23 mouse cellular contexts compared by ENCODE assay signal in genomic region chr9:60124102-60124501, GRCm38 (mm10).
DNase-seq lines count a peak whose midpoint lies in the region; ATAC-seq and TF ChIP-seq lines count a peak whose summit lies in the region.
"Had no signal": no experiment of that assay in that cellular context is flagged by ENCODE, and none has a peak within 500 bp of the region (broad histone marks: within the 10 kb centered on the region; RNA-seq: fewer than 3 reads in every experiment).

No protein-coding gene starts in this region.

- 72% methylated on average over 9 of the region's 9 CpGs for WGBS in hindbrain, embryonic 11.5 days
- 46% methylated on average over 9 of the region's 9 CpGs for WGBS in hindbrain, embryonic 14.5 days
- WGBS in midbrain, embryonic 12.5 days, result 69% methylated on average over 9 of the region's 9 CpGs
- WGBS in midbrain, embryonic 15.5 days, result 45% methylated on average over 9 of the region's 9 CpGs
- WGBS in neural tube, embryonic 13.5 days, result 33% methylated on average over 9 of the region's 9 CpGs

- no peak for TF ChIP-seq POLR2A in brain, embryonic 14.5 days (IDR thresholded peaks at IDR 0.05; ENCODE audit: borderline replicate concordance, extremely low read depth, insufficient read depth, insufficient read length, poor library complexity, severe bottlenecking)

- no peaks in the 10 kb centered on the region for H3K27me3 ChIP-seq in hindbrain, embryonic 11.5 days (ENCODE audit: control insufficient read depth, insufficient read depth, low read length)
- H3K27me3 ChIP-seq in hindbrain, embryonic 14.5 days (ENCODE audit: control insufficient read depth, insufficient read depth, low read length), result no peaks in the 10 kb centered on the region
- H3K27me3 ChIP-seq in midbrain, embryonic 12.5 days, result no peaks in the 10 kb centered on the region
- no peaks in the 10 kb centered on the region for H3K27me3 ChIP-seq in midbrain, embryonic 15.5 days (replicated peaks)
- H3K27me3 ChIP-seq in neural tube, embryonic 13.5 days, result no peaks in the 10 kb centered on the region
- H3K27me3 ChIP-seq: CH12.LX; embryonic facial prominence, embryonic 15.5 days; heart, embryonic 13.5 days; Patski had no signal

- H3K4me3 ChIP-seq in hindbrain, embryonic 11.5 days (ENCODE audit: low read depth, low read length), result no peak overlapping the region
- H3K4me3 ChIP-seq in hindbrain, embryonic 14.5 days (replicated peaks; ENCODE audit: low read length), result no peak overlapping the region
- H3K4me3 ChIP-seq in midbrain, embryonic 12.5 days, result no peak overlapping the region
- H3K4me3 ChIP-seq in midbrain, embryonic 15.5 days, result no peak overlapping the region
- no peak overlapping the region for H3K4me3 ChIP-seq in neural tube, embryonic 13.5 days
- H3K4me3 ChIP-seq: embryonic facial prominence, embryonic 15.5 days; erythroblast, embryonic 14.5 days; forebrain, embryonic 10.5 days; gastrocnemius, adult 2 months; heart, embryonic 13.5 days had no signal

- no peak for ATAC-seq in hindbrain, embryonic 11.5 days (ENCODE audit: low FRiP score)
- no peak; the same call in 1 of the 2 replicates for ATAC-seq in hindbrain, embryonic 14.5 days (ENCODE audit: low FRiP score)
- no peak for ATAC-seq in midbrain, embryonic 12.5 days (ENCODE audit: low FRiP score, low read depth)
- ATAC-seq in midbrain, embryonic 15.5 days (replicated peaks), result no peak
- no peak for ATAC-seq in neural tube, embryonic 13.5 days (ENCODE audit: low read depth)
- ATAC-seq: activated CD4-positive, CD25-positive, alpha-beta regulatory T cell, adult 4 months; forebrain, embryonic 14.5 days; Patski had no signal

- no peaks in the 10 kb centered on the region for H3K9me3 ChIP-seq in hindbrain, embryonic 11.5 days (ENCODE audit: control insufficient read depth, low read length)
- H3K9me3 ChIP-seq in hindbrain, embryonic 14.5 days (ENCODE audit: control insufficient read depth, low read length), result no peaks in the 10 kb centered on the region
- no peaks in the 10 kb centered on the region for H3K9me3 ChIP-seq in midbrain, embryonic 12.5 days
- H3K9me3 ChIP-seq in midbrain, embryonic 15.5 days, result no peaks in the 10 kb centered on the region
- no peaks in the 10 kb centered on the region for H3K9me3 ChIP-seq in neural tube, embryonic 13.5 days
- H3K9me3 ChIP-seq: embryonic facial prominence, embryonic 15.5 days; forebrain, embryonic 10.5 days; heart, embryonic 13.5 days had no signal

- H3K9ac ChIP-seq in hindbrain, embryonic 11.5 days (ENCODE audit: low read depth, low read length), result no peak overlapping the region
- no peak overlapping the region for H3K9ac ChIP-seq in hindbrain, embryonic 14.5 days
- no peak overlapping the region for H3K9ac ChIP-seq in midbrain, embryonic 12.5 days (replicated peaks)
- no peak overlapping the region for H3K9ac ChIP-seq in midbrain, embryonic 15.5 days
- H3K9ac ChIP-seq in neural tube, embryonic 13.5 days, result 0 out of 2 replicates have a peak overlapping the region, but pooled peaks have one; percentile 17
- H3K9ac ChIP-seq: embryonic facial prominence, embryonic 15.5 days; heart, embryonic 13.5 days had no signal

- no peak for TF ChIP-seq CTCF in brain, embryonic 14.5 days (IDR thresholded peaks at IDR 0.05; ENCODE audit: borderline replicate concordance, extremely low read depth, insufficient read depth, insufficient read length)

- H3K27ac ChIP-seq in hindbrain, embryonic 11.5 days (ENCODE audit: low read depth, low read length), result no peak overlapping the region
- H3K27ac ChIP-seq in hindbrain, embryonic 14.5 days, result no peak overlapping the region
- 0 out of 2 replicates have a peak overlapping the region, but pooled peaks have one; percentile 7 for H3K27ac ChIP-seq in midbrain, embryonic 12.5 days (replicated peaks)
- H3K27ac ChIP-seq in midbrain, embryonic 15.5 days, result no peak overlapping the region
- H3K27ac ChIP-seq in neural tube, embryonic 13.5 days (replicated peaks), result peak overlapping the region; percentile 52; the same call in 1 of the 2 replicates
- H3K27ac ChIP-seq: forebrain, embryonic 10.5 days; gastrocnemius, adult 2 months; heart, embryonic 13.5 days had no signal

- DNase-seq in hindbrain, embryonic 11.5 days (ENCODE audit: low spot score), result peak; percentile 19
- no peak for DNase-seq in hindbrain, embryonic 14.5 days (ENCODE audit: low spot score)
- DNase-seq in brain, embryonic 14.5 days (ENCODE audit: low read depth), result peak; percentile 31
- DNase-seq: adrenal gland, adult 2 months; adrenal gland, postnatal 36 days; cerebellum, adult 11 months; cerebellum, adult 8-10 months; cerebellum, postnatal 14 days; embryo, embryonic 11 days; gastrocnemius, adult 2 months; gastrocnemius, postnatal 25 days; heart, postnatal 36 days had no signal

- no peak overlapping the region for H3K4me2 ChIP-seq in hindbrain, embryonic 11.5 days (replicated peaks; ENCODE audit: low read depth, low read length)
- no peak overlapping the region for H3K4me2 ChIP-seq in hindbrain, embryonic 14.5 days (replicated peaks)
- H3K4me2 ChIP-seq in midbrain, embryonic 12.5 days (replicated peaks), result no peak overlapping the region
- no peak overlapping the region for H3K4me2 ChIP-seq in midbrain, embryonic 15.5 days
- H3K4me2 ChIP-seq in neural tube, embryonic 13.5 days, result no peak overlapping the region
- H3K4me2 ChIP-seq: embryonic facial prominence, embryonic 15.5 days; heart, embryonic 13.5 days had no signal

- no peaks in the 10 kb centered on the region for H3K4me1 ChIP-seq in hindbrain, embryonic 11.5 days (replicated peaks; ENCODE audit: control insufficient read depth, insufficient read depth, low read length)
- H3K4me1 ChIP-seq in hindbrain, embryonic 14.5 days (replicated peaks; ENCODE audit: control insufficient read depth, insufficient read depth, low read length), result 0 out of 2 replicates have a peak, but pooled peaks cover 5% of the 10 kb centered on the region
- H3K4me1 ChIP-seq in midbrain, embryonic 12.5 days, result peaks cover 10% of the 10 kb centered on the region; the same call in 1 of the 2 replicates
- peaks cover 8% of the 10 kb centered on the region; the same call in 1 of the 2 replicates for H3K4me1 ChIP-seq in midbrain, embryonic 15.5 days
- peaks cover 66% of the 10 kb centered on the region for H3K4me1 ChIP-seq in neural tube, embryonic 13.5 days (replicated peaks)

- H3K36me3 ChIP-seq in hindbrain, embryonic 11.5 days (ENCODE audit: control insufficient read depth, insufficient read depth, low read length), result no peaks in the 10 kb centered on the region
- no peaks in the 10 kb centered on the region for H3K36me3 ChIP-seq in hindbrain, embryonic 14.5 days (replicated peaks; ENCODE audit: control insufficient read depth, insufficient read depth)
- H3K36me3 ChIP-seq in midbrain, embryonic 12.5 days, result no peaks in the 10 kb centered on the region
- no peaks in the 10 kb centered on the region for H3K36me3 ChIP-seq in midbrain, embryonic 15.5 days (replicated peaks)
- H3K36me3 ChIP-seq in neural tube, embryonic 13.5 days, result no peaks in the 10 kb centered on the region
- H3K36me3 ChIP-seq: embryonic facial prominence, embryonic 15.5 days; forebrain, embryonic 10.5 days; heart, embryonic 13.5 days had no signal

Comparison
In these comparisons a context has a peak if more than half of its experiments do, and no peak if none do; other contexts are left out.
1. H3K27ac ChIP-seq: peak in midbrain, embryonic 12.5 days (single experiment) and neural tube, embryonic 13.5 days (single experiment); none in hindbrain, embryonic 11.5 days (single experiment), hindbrain, embryonic 14.5 days (single experiment) and midbrain, embryonic 15.5 days (single experiment).